Mouse (Mus musculus) cortical plate, adult 2 months (tissue): ENCODE data around the gene Gm49630.
"Not testable (repeated sequence)": the region's sequence is repeated elsewhere in the genome, so short reads cannot be mapped to it uniquely, and the experiment has no call there.

ENCODE experiments used
- CTCF ChIP-seq: fragments of 200-500 bp; IDR thresholded peaks from 2 replicates; pipeline ENCODE4 v1.5.1; 2011; ENCODE audit warnings: mild to moderate bottlenecking, control low read depth, low read length; ENCODE audit not compliant: insufficient read depth; ENCODE audit errors: extremely low read depth
- POLR2A ChIP-seq: fragments of 200-500 bp; IDR thresholded peaks from 2 replicates; pipeline ENCODE4 v1.6.1; 2011; ENCODE audit warnings: mild to moderate bottlenecking, low read length, control low read depth; ENCODE audit not compliant: insufficient read depth; ENCODE audit errors: extremely low read depth

DNA sequence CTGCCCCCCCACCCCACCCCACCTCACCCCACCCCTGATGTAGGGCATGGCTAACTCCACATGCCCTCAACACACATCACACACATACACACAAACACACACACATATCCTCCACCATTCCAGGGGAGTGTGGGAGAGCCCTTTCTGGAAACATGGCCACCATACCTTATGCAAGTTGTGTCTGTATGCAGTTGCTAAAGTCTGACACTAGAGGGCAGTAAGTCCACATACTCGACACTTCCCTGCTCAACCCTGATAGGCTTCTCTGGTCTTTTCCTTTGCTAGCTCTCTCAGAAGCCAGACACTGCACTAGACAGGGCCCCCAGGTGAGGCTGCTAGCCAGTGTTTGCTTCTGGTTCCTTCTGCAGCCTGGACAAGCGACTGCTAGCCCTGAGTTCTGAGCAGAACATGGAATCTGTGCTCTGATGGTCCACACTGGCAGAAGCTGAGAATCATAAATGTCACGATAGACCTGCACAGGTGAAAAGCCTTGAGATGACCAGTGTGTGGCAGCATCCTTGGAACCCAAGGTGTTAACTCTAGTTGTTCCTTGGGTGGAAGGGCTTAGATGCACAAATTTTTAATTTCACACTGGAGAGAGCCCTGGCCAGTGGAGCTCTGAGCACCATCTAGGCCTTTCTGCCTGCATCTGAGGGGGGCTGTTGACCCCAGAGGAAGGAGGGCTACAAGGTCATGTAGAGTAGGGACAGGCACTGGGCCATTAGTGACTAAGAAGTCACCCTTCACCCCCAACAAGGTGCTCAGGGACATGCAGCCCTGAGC, 48.6 kb upstream of the Gm49630 start:
- TF ChIP-seq CTCF: peak; percentile 46
- not testable (repeated sequence) for TF ChIP-seq POLR2A
